Mouse (Mus musculus): Measurements from ENCODE around the gene Lima1. TPM values are rescaled to one million over a fixed set of nuclear protein-coding genes. Genes with fewer than 3 reads are reported as not detected.
"Not testable (repeated sequence)": the region's sequence is repeated elsewhere in the genome, so short reads cannot be mapped to it uniquely, and the experiment has no call there.

Gene Lima1
- polyA plus RNA-seq, 1 experiment from 2014 or later: 29.4 TPM

DNA sequence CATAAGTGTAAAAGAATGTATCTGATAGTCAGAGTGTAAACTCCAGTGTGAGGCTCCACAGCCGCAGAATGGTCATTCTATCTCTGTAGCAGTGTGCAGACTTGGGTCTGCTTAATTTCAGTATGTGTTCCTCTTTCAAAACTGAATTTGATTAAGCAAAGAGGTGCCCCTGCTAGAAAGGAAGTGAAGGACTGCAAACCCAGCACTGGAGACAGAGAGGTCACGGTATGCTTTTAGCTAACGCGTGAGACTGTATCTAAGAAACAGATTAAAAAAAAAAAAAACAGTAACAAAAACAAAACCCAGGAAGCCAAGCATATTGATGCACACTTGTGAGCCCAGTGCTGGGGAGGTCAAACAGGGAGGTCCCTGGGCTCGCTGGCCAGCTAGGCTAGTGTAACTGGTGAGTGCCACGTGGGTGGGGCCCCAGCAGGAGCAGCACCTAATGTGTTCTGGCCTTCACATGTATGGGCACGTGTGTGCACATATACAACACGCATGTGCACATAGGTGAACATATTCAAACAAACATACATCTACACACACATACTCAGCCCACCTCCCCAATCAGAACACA, 51.8 kb downstream of the Lima1 start:
- peak overlapping the region; percentile 18; the same call in 1 of the 2 replicates for H3K27ac ChIP-seq
- WGBS: 58% methylated on average over 8 of the region's 8 CpGs

DNA sequence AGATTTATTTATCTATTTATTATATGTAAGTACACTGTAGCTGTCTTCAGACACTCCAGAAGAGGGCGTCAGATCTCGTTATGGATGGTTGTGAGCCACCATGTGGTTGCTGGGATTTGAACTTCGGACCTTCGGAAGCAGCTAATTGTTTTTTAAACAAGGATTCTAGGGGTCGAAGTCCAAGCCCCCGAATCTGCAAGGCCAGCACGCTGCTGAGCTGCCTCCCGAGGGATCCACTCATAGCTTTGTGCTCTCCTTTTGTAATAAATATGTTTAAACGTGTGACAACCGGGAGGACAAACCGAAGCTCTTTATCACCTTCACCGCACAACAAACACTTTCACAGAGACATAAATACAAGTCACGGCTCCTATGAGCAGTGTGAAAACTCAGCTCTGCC, 52.8 kb downstream of the Lima1 start:
- not testable (repeated sequence) for DNase-seq (ENCODE audit: low spot score); H3K36me3 ChIP-seq; H3K4me3 ChIP-seq; H3K9me3 ChIP-seq; H3K27me3 ChIP-seq (ENCODE audit: insufficient read depth, poor library complexity, severe bottlenecking)
- whole genome bisulfite sequencing: 90% methylated on average over 13 of the region's 13 CpGs
- 0 out of 2 replicates have a peak overlapping the region, but pooled peaks have one; percentile 10 for H3K27ac ChIP-seq
- H3K4me1 ChIP-seq: peaks cover 28% of the 10 kb centered on the region

More for the DNA sequence above, 51.8 kb downstream of the Lima1 start:
- no peaks in the 10 kb centered on the region for H3K27me3 ChIP-seq (ENCODE audit: insufficient read depth, poor library complexity, severe bottlenecking)
- no peak overlapping the region for H3K4me3 ChIP-seq
- no peaks in the 10 kb centered on the region for H3K36me3 ChIP-seq
- no peaks in the 10 kb centered on the region for H3K9me3 ChIP-seq
- no peak for DNase-seq (ENCODE audit: low spot score)
- H3K4me1 ChIP-seq: peaks cover 24% of the 10 kb centered on the region; the same call in 1 of the 2 replicates

DNA sequence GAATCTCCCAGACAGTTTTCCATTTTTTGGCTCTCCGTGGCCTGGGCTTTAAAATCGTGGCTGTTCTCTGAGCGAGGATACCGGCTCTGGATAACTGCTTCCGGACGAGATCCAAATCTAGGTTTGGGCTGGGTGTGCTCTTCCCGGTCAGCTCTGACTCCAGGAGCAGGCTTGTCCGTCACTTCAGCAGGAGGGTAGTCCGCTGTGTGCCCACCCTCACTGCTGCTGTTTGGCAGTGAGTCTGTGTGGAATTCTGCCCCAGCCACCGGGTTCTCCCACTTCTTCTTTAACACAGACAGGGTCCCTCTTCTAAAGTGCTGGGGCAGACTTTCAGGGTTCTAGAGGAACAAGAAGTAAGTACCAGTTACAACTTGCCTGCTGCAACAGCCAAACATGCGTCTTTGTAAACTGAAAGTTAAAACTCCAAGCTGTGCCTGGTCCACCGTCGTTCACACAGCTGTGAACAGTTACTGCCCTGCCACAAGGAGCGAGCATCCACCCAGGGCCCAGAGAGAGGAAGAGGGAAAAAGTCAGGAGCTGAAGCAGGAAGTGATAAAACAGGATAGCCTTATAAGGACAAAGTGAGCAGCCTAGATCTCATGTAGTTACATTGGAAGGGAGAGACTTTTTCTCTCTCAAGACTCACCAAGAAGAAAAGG, 55.5 kb downstream of the Lima1 start:
- Histone ChIP-seq H3K36me3 (peaks cover 18% of the 10 kb centered on the region), H3K27ac (peak overlapping the region; percentile 88), H3K4me1 (peaks cover 27% of the 10 kb centered on the region), H3K27me3 (ENCODE audit: insufficient read depth, poor library complexity, severe bottlenecking) (no peaks in the 10 kb centered on the region), H3K9me3 (no peaks in the 10 kb centered on the region), H3K4me3 (peak overlapping the region; percentile 60)
- 14% methylated on average over 14 of the region's 14 CpGs for WGBS
- no peak for DNase-seq (ENCODE audit: low spot score)

DNA sequence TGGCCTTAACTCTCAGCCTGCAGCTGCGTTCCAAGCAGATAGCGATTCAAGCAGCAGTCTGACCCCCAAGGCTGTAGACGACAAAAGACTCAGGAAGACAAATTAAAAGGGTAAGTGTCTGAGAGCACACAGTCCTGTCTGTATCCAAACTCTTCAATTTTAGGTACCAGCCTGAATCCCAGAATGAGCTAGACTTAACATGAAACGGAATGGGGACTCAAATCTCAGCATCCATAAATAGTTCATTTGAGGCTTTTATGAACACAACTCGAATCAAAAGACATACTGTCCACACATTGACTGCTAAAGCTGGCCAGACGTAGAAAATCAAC, 56.2 kb downstream of the Lima1 start:
- Histone ChIP-seq H3K9me3 (no peaks in the 10 kb centered on the region), H3K4me3 (peak overlapping the region; percentile 60), H3K27ac (peak overlapping the region; percentile 88), H3K36me3 (peaks cover 22% of the 10 kb centered on the region), H3K27me3 (ENCODE audit: insufficient read depth, poor library complexity, severe bottlenecking) (no peaks in the 10 kb centered on the region), H3K4me1 (peaks cover 27% of the 10 kb centered on the region)
- DNase-seq (ENCODE audit: low spot score): no peak
- WGBS: 17% methylated on average over 6 of the region's 6 CpGs

DNA sequence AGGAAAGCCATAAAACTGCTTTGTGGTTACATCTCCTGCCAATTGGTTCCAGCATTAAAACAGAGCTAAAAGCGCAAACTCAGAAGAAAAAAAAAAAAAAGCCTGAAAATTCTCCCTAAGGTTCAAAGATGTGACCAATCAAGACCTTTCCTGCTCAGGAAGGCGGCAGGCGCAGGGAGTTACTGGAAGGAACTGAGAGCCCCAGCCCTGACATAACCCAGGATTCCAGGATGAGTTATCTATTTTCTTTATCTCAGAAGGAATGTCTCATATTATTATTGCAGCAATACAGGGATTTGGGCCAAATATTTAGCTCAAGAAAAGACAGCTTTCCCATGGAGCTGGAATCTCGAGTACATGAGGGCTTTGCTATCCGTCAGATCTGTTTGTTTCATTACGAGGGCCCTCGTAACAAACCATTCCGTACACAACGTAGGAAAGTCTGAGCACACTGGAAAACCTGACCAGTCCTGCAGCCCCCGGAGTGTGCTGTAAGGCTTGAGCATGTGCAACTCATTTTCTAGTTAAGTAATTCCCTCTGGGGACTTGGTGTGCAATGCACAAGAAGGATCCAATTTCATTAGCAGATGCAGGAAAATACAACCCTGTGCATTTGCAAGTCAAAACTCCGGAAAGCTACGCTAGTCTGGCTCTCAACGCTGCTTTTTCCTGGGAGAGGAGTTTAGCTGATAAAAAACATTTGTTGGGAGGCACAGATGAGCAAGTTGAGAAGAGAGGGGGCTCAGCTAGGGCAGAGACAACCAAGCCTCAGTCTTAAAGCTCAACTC, 56.7 kb downstream of the Lima1 start:
- WGBS: 9% methylated on average over 13 of the region's 13 CpGs
- peaks cover 24% of the 10 kb centered on the region for H3K4me1 ChIP-seq
- DNase-seq (ENCODE audit: low spot score): no peak
- peak overlapping the region; percentile 88 for H3K27ac ChIP-seq
- no peaks in the 10 kb centered on the region for H3K27me3 ChIP-seq (ENCODE audit: insufficient read depth, poor library complexity, severe bottlenecking)
- peak overlapping the region; percentile 60 for H3K4me3 ChIP-seq
- no peaks in the 10 kb centered on the region for H3K9me3 ChIP-seq
- peaks cover 26% of the 10 kb centered on the region for H3K36me3 ChIP-seq

DNA sequence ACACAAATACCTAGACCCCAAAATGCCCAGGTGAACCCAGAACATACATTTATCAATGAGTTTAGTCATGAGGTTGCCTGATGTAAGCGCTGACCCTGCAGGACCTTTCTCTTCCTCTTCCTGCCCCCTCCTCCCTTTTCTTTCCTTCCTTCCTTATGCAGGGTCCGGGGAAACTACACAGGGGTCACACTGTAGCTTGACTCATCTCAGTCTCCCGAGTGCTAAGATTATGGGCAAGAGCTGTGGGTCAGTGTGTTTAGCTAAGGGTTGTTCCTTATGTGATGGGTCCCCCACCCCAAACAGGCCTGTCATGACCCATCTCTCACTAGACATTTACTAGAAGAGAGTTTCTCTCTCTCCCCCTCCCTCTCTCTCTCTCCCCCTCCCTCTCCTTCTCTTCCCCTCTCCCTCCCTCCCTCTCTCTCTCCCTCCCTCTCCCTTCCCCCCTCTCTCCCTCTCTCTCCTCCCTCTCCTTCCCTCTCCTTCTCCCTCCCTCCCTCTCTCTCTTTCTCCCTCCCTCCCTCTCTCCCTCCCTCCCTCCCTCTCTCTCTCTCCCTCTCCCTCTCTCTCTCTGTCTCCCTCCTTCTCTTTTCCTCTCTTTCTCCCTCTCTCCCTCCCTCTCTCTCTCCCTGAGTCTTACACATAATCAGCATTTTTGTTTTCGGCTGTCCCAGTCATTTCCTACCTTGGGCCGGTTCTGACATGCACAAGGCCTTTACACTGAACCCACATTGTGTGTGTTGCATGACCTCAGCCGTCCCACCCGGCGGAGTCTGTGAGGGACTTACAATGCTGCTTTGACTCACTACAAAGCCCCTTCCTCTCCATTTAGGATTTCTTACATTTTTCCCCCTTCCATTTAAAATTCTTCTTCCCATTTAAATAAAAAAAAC, 57.7 kb downstream of the Lima1 start:
- Histone ChIP-seq H3K36me3 (peaks cover 28% of the 10 kb centered on the region), H3K9me3 (no peaks in the 10 kb centered on the region), H3K4me1 (peaks cover 23% of the 10 kb centered on the region), H3K27ac (peak overlapping the region; percentile 88), H3K27me3 (ENCODE audit: insufficient read depth, poor library complexity, severe bottlenecking) (no peaks in the 10 kb centered on the region), H3K4me3 (peak overlapping the region; percentile 60)
- WGBS: 27% methylated on average over 8 of the region's 8 CpGs
- no peak for DNase-seq (ENCODE audit: low spot score)

DNA sequence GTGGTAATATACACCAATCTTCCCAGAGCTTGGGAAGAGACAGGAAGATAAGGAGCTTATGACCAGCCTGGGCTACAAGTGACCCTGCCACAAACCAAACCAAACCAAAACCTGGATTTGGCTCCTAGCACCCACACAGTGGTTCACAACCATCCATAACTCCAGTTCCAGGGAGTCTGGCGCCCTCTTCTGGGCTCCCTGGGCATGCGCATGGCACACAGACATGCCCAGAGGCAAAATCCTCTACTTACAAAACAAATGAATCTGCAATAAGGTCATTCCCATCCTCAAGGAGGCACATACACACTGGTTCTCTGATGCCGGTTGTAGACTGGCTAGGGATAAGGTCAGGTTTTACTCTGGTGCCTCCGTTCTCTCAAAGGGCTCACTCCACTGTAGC, 59.3 kb downstream of the Lima1 start:
- peaks cover 28% of the 10 kb centered on the region for H3K36me3 ChIP-seq
- H3K27me3 ChIP-seq (ENCODE audit: insufficient read depth, poor library complexity, severe bottlenecking): no peaks in the 10 kb centered on the region
- H3K9me3 ChIP-seq: no peaks in the 10 kb centered on the region
- H3K4me3 ChIP-seq: no peak overlapping the region
- peaks cover 24% of the 10 kb centered on the region for H3K4me1 ChIP-seq
- 86% methylated on average over 4 of the region's 4 CpGs for WGBS
- DNase-seq (ENCODE audit: low spot score): no peak
- H3K27ac ChIP-seq: no peak overlapping the region

DNA sequence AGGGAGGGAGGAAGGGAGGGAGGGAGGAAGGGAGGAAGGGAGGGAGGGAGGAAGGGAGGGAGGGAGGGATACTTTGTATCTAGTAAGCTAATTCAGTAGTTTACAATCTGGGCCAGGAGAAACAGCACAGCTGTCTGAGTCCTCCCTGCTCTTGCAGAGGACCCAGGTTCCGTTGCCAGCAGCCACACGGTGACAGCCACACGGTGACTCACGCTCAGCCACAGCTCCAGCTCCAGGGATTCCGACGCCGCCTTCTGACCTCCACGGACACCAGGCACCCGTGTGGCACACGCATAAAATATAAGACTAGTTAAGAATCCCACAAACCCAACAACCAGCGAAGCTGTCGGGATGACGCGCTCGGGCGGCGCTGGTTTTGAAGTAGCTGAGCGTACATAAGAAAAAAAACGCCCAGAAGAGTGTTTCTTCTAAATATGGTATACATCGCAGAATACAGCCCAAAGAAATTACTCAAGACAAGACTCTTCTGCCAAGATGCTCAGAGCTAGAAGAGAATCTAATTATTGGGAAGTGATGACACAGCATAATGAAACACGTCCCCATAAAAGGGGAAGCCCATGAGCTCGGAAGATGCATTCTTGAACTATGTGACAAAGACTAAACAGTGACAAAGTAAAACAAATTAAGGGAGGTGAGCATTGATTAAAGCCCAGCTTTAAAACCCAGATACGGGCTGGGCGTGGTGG, 60.5 kb downstream of the Lima1 start:
- Histone ChIP-seq H3K27me3 (ENCODE audit: insufficient read depth, poor library complexity, severe bottlenecking) (no peaks in the 10 kb centered on the region), H3K36me3 (peaks cover 28% of the 10 kb centered on the region)
- WGBS: 90% methylated on average over 24 of the region's 24 CpGs

DNA sequence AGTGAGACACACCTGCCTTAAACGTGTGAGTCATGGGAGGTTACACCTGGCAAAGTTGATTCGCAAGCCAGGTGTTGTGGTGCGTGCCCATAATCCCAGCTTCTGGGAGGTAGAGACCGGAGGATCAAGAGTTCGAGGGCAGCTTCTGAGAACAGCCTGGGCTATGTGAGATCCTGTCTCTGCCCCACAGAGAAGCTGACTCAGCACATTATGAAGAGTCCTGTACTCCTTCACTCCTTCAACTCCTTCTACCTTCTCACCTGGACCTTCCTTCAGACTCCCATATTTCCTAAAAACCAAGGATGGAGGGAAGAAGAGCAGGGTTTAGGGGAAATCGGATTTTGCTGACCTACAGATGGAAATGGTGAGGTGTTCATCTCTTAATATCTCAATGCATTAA, 61.6 kb downstream of the Lima1 start:
- DNase-seq (ENCODE audit: low spot score): no peak
- H3K4me1 ChIP-seq: peaks cover 13% of the 10 kb centered on the region
- no peaks in the 10 kb centered on the region for H3K27me3 ChIP-seq (ENCODE audit: insufficient read depth, poor library complexity, severe bottlenecking)
- H3K36me3 ChIP-seq: peaks cover 28% of the 10 kb centered on the region
- no peak overlapping the region; the same call in 1 of the 2 replicates for H3K27ac ChIP-seq
- WGBS: 92% methylated on average over 6 of the region's 6 CpGs
- H3K4me3 ChIP-seq: no peak overlapping the region
- H3K9me3 ChIP-seq: no peaks in the 10 kb centered on the region

More for the DNA sequence above, 60.5 kb downstream of the Lima1 start:
- no peak for DNase-seq (ENCODE audit: low spot score)
- no peak overlapping the region for H3K27ac ChIP-seq
- H3K4me3 ChIP-seq: no peak overlapping the region
- peaks cover 16% of the 10 kb centered on the region for H3K4me1 ChIP-seq
- no peaks in the 10 kb centered on the region for H3K9me3 ChIP-seq

DNA sequence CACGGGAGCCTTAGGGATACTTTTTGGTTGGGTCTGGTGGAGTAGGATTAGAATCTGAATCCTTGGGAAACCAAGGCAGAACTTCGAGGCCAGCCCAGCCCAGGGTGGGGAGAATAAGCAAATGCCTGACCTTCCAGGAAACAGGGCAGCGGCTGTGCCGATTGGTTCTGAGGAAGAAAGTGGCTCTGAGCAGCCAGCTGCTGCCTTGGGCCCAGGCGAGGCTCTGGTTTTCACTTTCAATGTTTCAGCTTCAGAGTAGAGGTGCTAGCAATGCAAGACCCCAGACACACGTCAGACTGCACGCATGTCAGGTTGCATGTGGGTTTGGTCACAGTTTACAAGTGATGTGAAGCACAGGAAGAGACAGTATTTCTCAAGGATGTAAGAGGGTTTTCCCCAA, 63.2 kb downstream of the Lima1 start:
- H3K36me3 ChIP-seq: peaks cover 34% of the 10 kb centered on the region

DNA sequence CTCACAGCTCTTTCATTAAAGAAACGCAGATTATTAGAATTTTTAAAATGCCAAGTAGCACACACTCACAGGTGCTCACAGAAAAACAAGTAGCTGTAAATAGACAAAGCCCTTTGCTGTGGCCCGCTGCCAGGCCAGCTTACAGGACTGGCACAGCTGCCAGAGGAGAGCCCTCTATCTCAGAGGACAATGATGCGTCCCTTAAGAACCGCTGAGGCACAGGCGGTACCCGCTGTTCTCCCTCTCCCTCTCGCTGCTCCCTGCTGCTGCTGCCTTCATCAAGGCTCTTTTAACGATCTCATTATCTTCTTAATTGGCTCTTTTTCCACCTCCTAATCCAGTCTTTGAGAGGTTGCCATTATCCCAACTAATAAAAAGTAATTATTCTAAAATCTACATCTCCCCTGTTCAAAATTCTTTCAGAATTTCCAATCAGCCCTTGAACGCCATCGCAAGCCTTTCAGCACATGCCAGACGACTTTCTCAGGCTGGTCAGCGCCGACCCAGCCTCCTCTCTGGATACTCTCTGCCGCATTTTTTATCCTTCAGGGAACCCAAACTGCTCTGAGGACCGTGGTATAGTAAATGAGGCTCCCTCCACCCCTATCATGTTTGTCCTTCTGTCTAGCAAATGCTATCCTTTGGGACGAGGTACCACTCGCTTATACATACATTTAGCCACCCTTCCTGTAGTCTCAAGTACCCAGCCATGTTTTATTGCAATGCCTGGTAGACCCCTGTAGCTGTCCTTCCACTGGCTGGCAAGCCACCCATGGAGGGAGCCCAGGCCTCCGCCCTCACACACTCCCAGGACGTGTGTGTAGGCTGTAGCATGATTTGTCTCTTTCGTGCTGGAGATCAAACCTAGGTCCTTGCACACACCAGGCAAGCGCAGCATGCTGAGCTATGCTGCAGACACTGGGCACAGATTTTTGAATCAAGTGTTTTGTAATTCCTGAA, 67.2 kb downstream of the Lima1 start:
- Histone ChIP-seq H3K27me3 (ENCODE audit: insufficient read depth, poor library complexity, severe bottlenecking) (no peaks in the 10 kb centered on the region), H3K4me3 (no peak overlapping the region), H3K36me3 (peaks cover 33% of the 10 kb centered on the region), H3K27ac (no peak overlapping the region), H3K4me1 (peaks cover 31% of the 10 kb centered on the region), H3K9me3 (no peaks in the 10 kb centered on the region)
- DNase-seq (ENCODE audit: low spot score): no peak
- 54% methylated on average over 21 of the region's 21 CpGs for WGBS

More for the DNA sequence above, 63.2 kb downstream of the Lima1 start:
- 62% methylated on average over 7 of the region's 7 CpGs for WGBS
- Histone ChIP-seq H3K4me1 (peaks cover 19% of the 10 kb centered on the region), H3K9me3 (no peaks in the 10 kb centered on the region), H3K27me3 (ENCODE audit: insufficient read depth, poor library complexity, severe bottlenecking) (no peaks in the 10 kb centered on the region), H3K4me3 (no peak overlapping the region), H3K27ac (no peak overlapping the region)
- no peak for DNase-seq (ENCODE audit: low spot score)

All from heart, embryonic 10.5 days (tissue).